Mouse (Mus musculus) lung, embryonic 16.5 days (tissue): ENCODE measurements around the gene Patl2. TPM values are rescaled to one million over a fixed set of nuclear protein-coding genes. Genes with fewer than 3 reads are reported as not detected.

Source experiments
- ATAC-seq: fragments of 200-750 bp; cut with Nextera tagmentation; 2 replicates; pipeline ENCODE4 v1.8.0; 2017; ENCODE audit warnings: low read depth, mild to moderate bottlenecking, moderate library complexity
- H3K27ac ChIP-seq: fragments of 300-500 bp; sonication (generic); 2 replicates; pipeline ENCODE4 v1.5.1; 2014; ENCODE audit warnings: mild to moderate bottlenecking, control low read depth, low read length
- H3K27me3 ChIP-seq: fragments of 300-500 bp; sonication (generic); 2 replicates; pipeline ENCODE4 v1.6.1; 2014; ENCODE audit warnings: low read depth, low read length, mixed read lengths; ENCODE audit not compliant: control insufficient read depth, insufficient read depth
- H3K36me3 ChIP-seq: fragments of 300-500 bp; sonication (generic); 2 replicates; pipeline ENCODE4 v1.6.1; 2014; ENCODE audit warnings: low read length; ENCODE audit not compliant: control insufficient read depth, insufficient read depth
- H3K4me1 ChIP-seq: fragments of 300-500 bp; sonication (generic); replicated peaks from 2 replicates; pipeline ENCODE4 v1.6.1; 2014; ENCODE audit warnings: low read length, mixed read lengths; ENCODE audit not compliant: control insufficient read depth, insufficient read depth
- H3K4me2 ChIP-seq: fragments of 300-500 bp; sonication (generic); 2 replicates; pipeline ENCODE4 v1.6.1; 2014; ENCODE audit warnings: low read depth, low read length, control low read depth
- H3K4me3 ChIP-seq: fragments of 300-500 bp; sonication (generic); 2 replicates; pipeline ENCODE4 v1.5.1; 2014; ENCODE audit warnings: mild to moderate bottlenecking, low read length, control low read depth
- H3K9ac ChIP-seq: fragments of 300-500 bp; sonication (generic); 2 replicates; pipeline ENCODE4 v1.6.1; 2014; ENCODE audit warnings: low read length, control low read depth
- H3K9me3 ChIP-seq: fragments of 300-500 bp; sonication (generic); 2 replicates; pipeline ENCODE4 v1.6.1; 2016; ENCODE audit warnings: low read length; ENCODE audit not compliant: control insufficient read depth
- WGBS: fragments of 180-500 bp; shearing (Covaris S2); extraction: QIAGEN DNeasy Blood & Tissue Kit; methylation state at CpG from one replicate; pipeline ENCODE4 v1.1.7; 2014; 5-methylcytosine and 5-hydroxymethylcytosine counted together
- polyA plus RNA-seq: library from polyadenylated mRNA; unstranded; fragments of >200 nt; fragmentation: Nextera tagmentation; extraction: Ambion mirVana; gene quantifications from 2 replicates; pipeline ENCODE4 v1.2.1, GENCODE M21; 2015

The Patl2 gene
- polyA plus RNA-seq, result not detected in 2 replicates

GRCm38 (mm10) chr2:122186106-122186505, at the start of gene Patl2, which contains the start of gene Terb2:
TSS of gene Patl2 (minus strand) at chr2:122186189.
TSS of gene Terb2 (plus strand) at chr2:122186272.
- 71% methylated on average over 17 of the region's 17 CpGs for WGBS
- Histone ChIP-seq H3K4me1 (no peaks in the 10 kb centered on the region), H3K9ac (no peak within 1 kb of the TSS), H3K9me3 (no peaks in the 10 kb centered on the region), H3K27me3 (no peaks in the 10 kb centered on the region), H3K27ac (no peak within 1 kb of the TSS), H3K36me3 (no peaks in the 10 kb centered on the region), H3K4me2 (no peak within 1 kb of the TSS), H3K4me3 (no peak within 1 kb of the TSS)
- ATAC-seq, result no peak

- Histone ChIP-seq H3K9me3 (no peaks in the 10 kb centered on the region), H3K27ac (no peak overlapping the region), H3K36me3 (no peaks in the 10 kb centered on the region), H3K4me1 (peaks cover 6% of the 10 kb centered on the region), H3K4me3 (peak overlapping the region; percentile 68; the same call in 1 of the 2 replicates), H3K4me2 (0 out of 2 replicates have a peak overlapping the region, but pooled peaks have one; percentile 92), H3K27me3 (no peaks in the 10 kb centered on the region), H3K9ac (no peak overlapping the region)
- 77% methylated on average over 2 of the region's 2 CpGs for WGBS
- ATAC-seq, result no peak
Measured at GRCm38 (mm10) chr2:122235425-122235824, 49.4 kb upstream of the Patl2 start.

- peak; percentile 95 for ATAC-seq
Measured at GRCm38 (mm10) chr2:122234611-122235288, 48.8 kb upstream of the Patl2 start, which contains the start of gene Sord. TSS of gene Sord (plus strand) at chr2:122234749.

GRCm38 (mm10) chr2:122233759-122234557, 48.0 kb upstream of the Patl2 start:
- Histone ChIP-seq H3K27me3 (no peaks in the 10 kb centered on the region), H3K27ac (peak overlapping the region; percentile 54; the same call in 1 of the 2 replicates), H3K4me1 (peaks cover 6% of the 10 kb centered on the region), H3K4me3 (peak overlapping the region; percentile 68), H3K9ac (peak overlapping the region; percentile 67), H3K36me3 (no peaks in the 10 kb centered on the region), H3K4me2 (peak overlapping the region; percentile 92), H3K9me3 (no peaks in the 10 kb centered on the region)
- 6% methylated on average over 26 of the region's 26 CpGs for WGBS
- ATAC-seq, result peak; percentile 32; the same call in 1 of the 2 replicates

More at GRCm38 (mm10) chr2:122234611-122235288, 48.8 kb upstream of the Patl2 start, which contains the start of gene Sord:
- Histone ChIP-seq H3K36me3 (no peaks in the 10 kb centered on the region), H3K27me3 (no peaks in the 10 kb centered on the region), H3K4me2 (peak within 1 kb of the TSS; percentile 92), H3K4me1 (peaks cover 6% of the 10 kb centered on the region), H3K9ac (peak within 1 kb of the TSS; percentile 67), H3K9me3 (no peaks in the 10 kb centered on the region), H3K27ac (peak within 1 kb of the TSS; percentile 54; the same call in 1 of the 2 replicates), H3K4me3 (peak within 1 kb of the TSS; percentile 68)
- under 1% methylated on average over 32 of the region's 35 CpGs for WGBS

- no peak overlapping the region for H3K9ac ChIP-seq
- ATAC-seq, result no peak
- no peak overlapping the region for H3K4me2 ChIP-seq
- no peak overlapping the region for H3K4me3 ChIP-seq
- H3K27me3 ChIP-seq, result no peaks in the 10 kb centered on the region
- H3K9me3 ChIP-seq, result no peaks in the 10 kb centered on the region
- no peaks in the 10 kb centered on the region for H3K36me3 ChIP-seq
- H3K27ac ChIP-seq, result no peak overlapping the region
- peaks cover 6% of the 10 kb centered on the region for H3K4me1 ChIP-seq
- WGBS, result 55% methylated on average over 5 of the region's 5 CpGs
Measured at GRCm38 (mm10) chr2:122233341-122233740, 47.4 kb upstream of the Patl2 start.

- Histone ChIP-seq H3K27ac (no peak overlapping the region), H3K9me3 (no peaks in the 10 kb centered on the region), H3K27me3 (no peaks in the 10 kb centered on the region), H3K4me2 (no peak overlapping the region), H3K4me3 (no peak overlapping the region), H3K9ac (no peak overlapping the region), H3K36me3 (no peaks in the 10 kb centered on the region), H3K4me1 (peaks cover 6% of the 10 kb centered on the region)
- 78% methylated on average over 9 of the region's 9 CpGs for WGBS
- no peak for ATAC-seq
Measured at GRCm38 (mm10) chr2:122231616-122232015, 45.6 kb upstream of the Patl2 start.

GRCm38 (mm10) chr2:122230395-122230794, 44.4 kb upstream of the Patl2 start:
- 80% methylated on average over 6 of the region's 6 CpGs for WGBS
- Histone ChIP-seq H3K27me3 (no peaks in the 10 kb centered on the region), H3K9me3 (no peaks in the 10 kb centered on the region), H3K36me3 (no peaks in the 10 kb centered on the region), H3K4me1 (peaks cover 6% of the 10 kb centered on the region), H3K4me3 (no peak overlapping the region), H3K27ac (no peak overlapping the region), H3K9ac (no peak overlapping the region), H3K4me2 (no peak overlapping the region)
- no peak for ATAC-seq

GRCm38 (mm10) chr2:122223654-122224053, 37.7 kb upstream of the Patl2 start:
- Histone ChIP-seq H3K4me1 (no peaks in the 10 kb centered on the region), H3K4me3 (no peak overlapping the region), H3K4me2 (no peak overlapping the region), H3K9ac (no peak overlapping the region), H3K36me3 (no peaks in the 10 kb centered on the region), H3K27ac (no peak overlapping the region), H3K27me3 (no peaks in the 10 kb centered on the region), H3K9me3 (no peaks in the 10 kb centered on the region)
- ATAC-seq, result no peak

GRCm38 (mm10) chr2:122222272-122222671, 36.3 kb upstream of the Patl2 start:
- Histone ChIP-seq H3K27ac (no peak overlapping the region), H3K36me3 (no peaks in the 10 kb centered on the region), H3K4me2 (no peak overlapping the region), H3K9me3 (no peaks in the 10 kb centered on the region), H3K9ac (no peak overlapping the region), H3K27me3 (no peaks in the 10 kb centered on the region), H3K4me3 (no peak overlapping the region), H3K4me1 (no peaks in the 10 kb centered on the region)
- 63% methylated on average over 5 of the region's 5 CpGs for WGBS
- ATAC-seq, result no peak
